Mouse (Mus musculus) liver, adult 2 months (tissue): ENCODE data around the gene Ptpn11.

Experiments used
- CTCF ChIP-seq: fragments of 200-500 bp; IDR thresholded peaks from 2 replicates; pipeline ENCODE4 v1.5.1; 2011; ENCODE audit warnings: low read depth, low read length, control low read depth
- POLR2A ChIP-seq: fragments of 200-500 bp; IDR thresholded peaks from 2 replicates; pipeline ENCODE4 v1.6.1; 2011; ENCODE audit warnings: low read length, control low read depth; ENCODE audit not compliant: insufficient read depth; ENCODE audit errors: extremely low read depth

GRCm38 (mm10) chr5:121089660-121090059 is 101.5 kb downstream of the Ptpn11 start:
- no peak for TF ChIP-seq POLR2A
- TF ChIP-seq CTCF, result no peak
